Mouse (Mus musculus) kidney, embryonic 15.5 days (tissue): Measurements from ENCODE around the gene Pnck. TPM values are rescaled to one million over a fixed set of nuclear protein-coding genes. Genes with fewer than 3 reads are reported as not detected.

ENCODE experiments used
- ATAC-seq: fragments of 200-750 bp; cut with Nextera tagmentation; replicated peaks from 2 replicates; pipeline ENCODE4 v1.8.0; 2017; ENCODE audit warnings: moderate TSS enrichment; ENCODE audit not compliant: low FRiP score
- H3K27ac ChIP-seq: fragments of 300-500 bp; sonication (generic); 2 replicates; pipeline ENCODE4 v1.5.1; 2015; ENCODE audit warnings: mild to moderate bottlenecking, inconsistent platforms
- H3K27me3 ChIP-seq: fragments of 300-500 bp; sonication (generic); 2 replicates; pipeline ENCODE4 v1.6.1; 2015; ENCODE audit warnings: inconsistent platforms
- H3K36me3 ChIP-seq: fragments of 300-500 bp; sonication (generic); 2 replicates; pipeline ENCODE4 v1.6.1; 2015; ENCODE audit warnings: inconsistent platforms
- H3K4me1 ChIP-seq: fragments of 300-500 bp; sonication (generic); 2 replicates; pipeline ENCODE4 v1.6.1; 2015; ENCODE audit warnings: inconsistent platforms
- H3K4me2 ChIP-seq: fragments of 300-500 bp; sonication (generic); 2 replicates; pipeline ENCODE4 v1.6.1; 2015; ENCODE audit warnings: moderate library complexity, mild to moderate bottlenecking, inconsistent platforms
- H3K4me3 ChIP-seq: fragments of 300-500 bp; sonication (generic); replicated peaks from 2 replicates; pipeline ENCODE4 v1.5.1; 2015; ENCODE audit warnings: mild to moderate bottlenecking, inconsistent platforms
- H3K9ac ChIP-seq: fragments of 300-500 bp; sonication (generic); 2 replicates; pipeline ENCODE4 v1.6.1; 2015; ENCODE audit warnings: mild to moderate bottlenecking, inconsistent platforms
- H3K9me3 ChIP-seq: fragments of 300-500 bp; sonication (generic); replicated peaks from 2 replicates; pipeline ENCODE4 v1.6.1; 2016; ENCODE audit warnings: inconsistent platforms
- WGBS: fragments of 180-500 bp; shearing (Covaris S2); methylation state at CpG from one replicate; pipeline ENCODE4 v1.1.7; 2015; ENCODE audit warnings: mixed read lengths; 5-methylcytosine and 5-hydroxymethylcytosine counted together
- polyA plus RNA-seq: library from polyadenylated mRNA; unstranded; fragments of >200 nt; fragmentation: Nextera tagmentation; extraction: Ambion mirVana; gene quantifications from 2 replicates; pipeline ENCODE4 v1.2.1, GENCODE M21; 2015

Pnck gene
- polyA plus RNA-seq, 1 experiment from 2014 or later, result 17.3 TPM

- Histone ChIP-seq H3K27me3 (peaks cover 79% of the 10 kb centered on the region), H3K27ac (no peak overlapping the region), H3K4me2 (peak overlapping the region; percentile 76), H3K4me1 (peaks cover 22% of the 10 kb centered on the region), H3K4me3 (peak overlapping the region; percentile 39), H3K9me3 (no peaks in the 10 kb centered on the region), H3K9ac (no peak overlapping the region), H3K36me3 (no peaks in the 10 kb centered on the region)
- 0 out of 2 replicates have a peak, but pooled peaks have one; percentile 21 for ATAC-seq
- 24% methylated on average over 18 of the region's 19 CpGs for WGBS
Observed at GRCm38 (mm10) chrX:73637415-73637814, 22.5 kb downstream of the Pnck start.

- H3K4me2 ChIP-seq, result peak overlapping the region; percentile 54
- ATAC-seq, result 0 out of 2 replicates have a peak, but pooled peaks have one; percentile 9
- H3K4me1 ChIP-seq, result peaks cover 22% of the 10 kb centered on the region
- H3K27me3 ChIP-seq, result peaks cover 80% of the 10 kb centered on the region
- H3K4me3 ChIP-seq, result peak overlapping the region; percentile 11
- H3K27ac ChIP-seq, result no peak overlapping the region
- no peaks in the 10 kb centered on the region for H3K9me3 ChIP-seq
- WGBS, result 16% methylated on average over 18 of the region's 19 CpGs
- H3K36me3 ChIP-seq, result no peaks in the 10 kb centered on the region
- H3K9ac ChIP-seq, result no peak overlapping the region
Observed at GRCm38 (mm10) chrX:73635425-73635824, 24.5 kb downstream of the Pnck start.

- H3K9ac ChIP-seq, result no peak overlapping the region
- H3K4me3 ChIP-seq, result no peak overlapping the region
- H3K9me3 ChIP-seq, result no peaks in the 10 kb centered on the region
- H3K4me2 ChIP-seq, result no peak overlapping the region
- no peaks in the 10 kb centered on the region for H3K4me1 ChIP-seq
- ATAC-seq, result no peak
- H3K27me3 ChIP-seq, result peaks cover 39% of the 10 kb centered on the region
- no peak overlapping the region for H3K27ac ChIP-seq
- H3K36me3 ChIP-seq, result no peaks in the 10 kb centered on the region
Observed at GRCm38 (mm10) chrX:73626981-73627380, 32.9 kb downstream of the Pnck start.

GRCm38 (mm10) chrX:73619890-73620289 lies 40.0 kb downstream of the Pnck start:
- Histone ChIP-seq H3K4me1 (no peaks in the 10 kb centered on the region), H3K36me3 (no peaks in the 10 kb centered on the region), H3K9me3 (no peaks in the 10 kb centered on the region), H3K4me2 (no peak overlapping the region), H3K9ac (no peak overlapping the region), H3K27me3 (peaks cover 24% of the 10 kb centered on the region), H3K27ac (no peak overlapping the region), H3K4me3 (no peak overlapping the region)
- 88% methylated on average over 2 of the region's 2 CpGs for WGBS
- no peak for ATAC-seq

GRCm38 (mm10) chrX:73619401-73619800 lies 40.5 kb downstream of the Pnck start:
- H3K36me3 ChIP-seq, result no peaks in the 10 kb centered on the region
- no peaks in the 10 kb centered on the region for H3K9me3 ChIP-seq
- no peak for ATAC-seq

GRCm38 (mm10) chrX:73615876-73616275 lies 44.0 kb downstream of the Pnck start:
- peaks cover 25% of the 10 kb centered on the region for H3K27me3 ChIP-seq
- H3K36me3 ChIP-seq, result no peaks in the 10 kb centered on the region
- no peaks in the 10 kb centered on the region for H3K4me1 ChIP-seq
- 96% methylated on average over 1 of the region's 1 CpGs for WGBS
- H3K9ac ChIP-seq, result no peak overlapping the region
- no peak overlapping the region for H3K4me3 ChIP-seq
- H3K27ac ChIP-seq, result no peak overlapping the region
- no peak for ATAC-seq
- H3K4me2 ChIP-seq, result no peak overlapping the region
- no peaks in the 10 kb centered on the region for H3K9me3 ChIP-seq

More at GRCm38 (mm10) chrX:73619401-73619800, 40.5 kb downstream of the Pnck start:
- peaks cover 24% of the 10 kb centered on the region for H3K27me3 ChIP-seq
- no peaks in the 10 kb centered on the region for H3K4me1 ChIP-seq
- H3K27ac ChIP-seq, result no peak overlapping the region
- H3K4me3 ChIP-seq, result no peak overlapping the region
- no peak overlapping the region for H3K4me2 ChIP-seq
- no peak overlapping the region for H3K9ac ChIP-seq

- 46% methylated on average over 4 of the region's 4 CpGs for WGBS
- H3K4me1 ChIP-seq, result no peaks in the 10 kb centered on the region
- no peaks in the 10 kb centered on the region for H3K36me3 ChIP-seq
- peak overlapping the region; percentile 37; the same call in 1 of the 2 replicates for H3K27ac ChIP-seq
- H3K4me3 ChIP-seq, result no peak overlapping the region
- ATAC-seq, result peak; percentile 64; the same call in 1 of the 2 replicates
- H3K27me3 ChIP-seq, result peaks cover 22% of the 10 kb centered on the region
- H3K4me2 ChIP-seq, result no peak overlapping the region
- no peaks in the 10 kb centered on the region for H3K9me3 ChIP-seq
- H3K9ac ChIP-seq, result no peak overlapping the region
Observed at GRCm38 (mm10) chrX:73613665-73614064, 46.3 kb downstream of the Pnck start.

Other genes starting within 250 kb of the Pnck start
- 0.06 TPM in 1 of 2 replicates, not detected in the other for gene Zfp92, start 249.0 kb downstream of the Pnck start, polyA plus RNA-seq
- 0.26 TPM in 1 of 2 replicates, not detected in the other for gene Trex2, start 224.8 kb downstream of the Pnck start, polyA plus RNA-seq
- 66.0 and 71.5 TPM in 2 replicates for gene Haus7, start 201.1 kb downstream of the Pnck start, polyA plus RNA-seq
- gene Bgn, start 176.5 kb downstream of the Pnck start, polyA plus RNA-seq, result 90.8 and 96.4 TPM in 2 replicates
- gene Atp2b3, start 157.0 kb downstream of the Pnck start, polyA plus RNA-seq, result 0.31 and 0.36 TPM in 2 replicates
- gene Dusp9, start 20.7 kb downstream of the Pnck start, polyA plus RNA-seq, result 27.9 and 29.3 TPM in 2 replicates
- 7.1 and 7.9 TPM in 2 replicates for gene Slc6a8, start 13.0 kb upstream of the Pnck start, polyA plus RNA-seq
- 256 and 267 TPM in 2 replicates for gene Bcap31, start 56.1 kb upstream of the Pnck start, polyA plus RNA-seq
- 12.4 and 15.2 TPM in 2 replicates for gene Abcd1, start 56.5 kb upstream of the Pnck start, polyA plus RNA-seq
- 0.14 and 0.44 TPM in 2 replicates for gene Plxnb3, start 97.0 kb upstream of the Pnck start, polyA plus RNA-seq
- gene Srpk3, start 114.3 kb upstream of the Pnck start, polyA plus RNA-seq, result 5.2 and 8.1 TPM in 2 replicates
- gene Idh3g, start 126.8 kb upstream of the Pnck start, polyA plus RNA-seq, result 224 and 234 TPM in 2 replicates
- gene Ssr4, start 126.9 kb upstream of the Pnck start, polyA plus RNA-seq, result 176 and 184 TPM in 2 replicates
- 0.80 and 0.92 TPM in 2 replicates for gene Pdzd4, start 164.9 kb upstream of the Pnck start, polyA plus RNA-seq
- gene Avpr2, start 232.0 kb upstream of the Pnck start, polyA plus RNA-seq, result 5.8 and 6.2 TPM in 2 replicates
- 8.0 and 10.4 TPM in 2 replicates for gene L1cam, start 236.0 kb upstream of the Pnck start, polyA plus RNA-seq